Mouse (Mus musculus) C2C12 (cell line): ENCODE measurements around the gene Lrrc25. TPM values are rescaled to one million over a fixed set of nuclear protein-coding genes. Genes with fewer than 3 reads are reported as not detected.

Experiments
- H3K27me3 ChIP-seq: one replicate; pipeline ENCODE4 v1.6.1; 2011; ENCODE audit not compliant: control insufficient read depth, insufficient read depth, insufficient read length
- H3K36me3 ChIP-seq: one replicate; pipeline ENCODE4 v1.6.1; 2011; ENCODE audit not compliant: control insufficient read depth, insufficient read depth
- H3K4me3 ChIP-seq: one replicate; pipeline ENCODE4 v1.5.1; 2011; ENCODE audit warnings: mild to moderate bottlenecking, control low read depth; ENCODE audit not compliant: poor library complexity, insufficient read depth, severe bottlenecking
- H3K79me2 ChIP-seq: one replicate; pipeline ENCODE4 v1.6.1; 2011; ENCODE audit not compliant: control insufficient read depth, insufficient read depth
- H3K79me3 ChIP-seq: one replicate; pipeline ENCODE4 v1.6.1; 2011; ENCODE audit warnings: low read depth, control low read depth
- H3ac ChIP-seq: one replicate; pipeline ENCODE3; 2011; ENCODE audit warnings: low read depth; ENCODE audit not compliant: control insufficient read depth, insufficient read length
- CEBPB ChIP-seq: IDR thresholded peaks from one replicate; pipeline ENCODE4 v1.6.1; 2011; ENCODE audit warnings: low read depth, mild to moderate bottlenecking, control low read depth, moderate library complexity
- CTCF ChIP-seq: IDR thresholded peaks from one replicate; pipeline ENCODE4 v1.5.1; 2011; ENCODE audit not compliant: control insufficient read depth, insufficient read depth, insufficient read length
- FOSL1 ChIP-seq: IDR thresholded peaks from one replicate; pipeline ENCODE4 v1.8.0; 2011; ENCODE audit warnings: mild to moderate bottlenecking, low read length; ENCODE audit not compliant: poor library complexity, insufficient read depth, severe bottlenecking
- MAX ChIP-seq: IDR thresholded peaks from one replicate; pipeline ENCODE4 v1.6.1; 2011; ENCODE audit warnings: mild to moderate bottlenecking, control low read depth
- MYOD1 ChIP-seq: IDR thresholded peaks from one replicate; pipeline ENCODE4 v1.6.1; 2011; ENCODE audit warnings: low read depth; ENCODE audit not compliant: control insufficient read depth, insufficient read length
- MYOG ChIP-seq: IDR thresholded peaks from one replicate; pipeline ENCODE4 v1.6.1; 2011; ENCODE audit not compliant: control insufficient read depth, insufficient read length; ENCODE audit errors: extremely low read depth
- USF1 ChIP-seq: IDR thresholded peaks from one replicate; pipeline ENCODE4 v1.6.1; 2011; ENCODE audit warnings: low read depth, mild to moderate bottlenecking, control low read depth, moderate library complexity
- polyA plus RNA-seq: library from polyadenylated mRNA; unstranded; fragments of >200 nt; fragmentation: generic; extraction: Trizol; gene quantifications from one replicate; pipeline ENCODE4 v1.2.1, GENCODE M21; 2012; ENCODE audit warnings: missing spikeins

Gene Lrrc25
- polyA plus RNA-seq, 1 experiment, result not detected

DNA sequence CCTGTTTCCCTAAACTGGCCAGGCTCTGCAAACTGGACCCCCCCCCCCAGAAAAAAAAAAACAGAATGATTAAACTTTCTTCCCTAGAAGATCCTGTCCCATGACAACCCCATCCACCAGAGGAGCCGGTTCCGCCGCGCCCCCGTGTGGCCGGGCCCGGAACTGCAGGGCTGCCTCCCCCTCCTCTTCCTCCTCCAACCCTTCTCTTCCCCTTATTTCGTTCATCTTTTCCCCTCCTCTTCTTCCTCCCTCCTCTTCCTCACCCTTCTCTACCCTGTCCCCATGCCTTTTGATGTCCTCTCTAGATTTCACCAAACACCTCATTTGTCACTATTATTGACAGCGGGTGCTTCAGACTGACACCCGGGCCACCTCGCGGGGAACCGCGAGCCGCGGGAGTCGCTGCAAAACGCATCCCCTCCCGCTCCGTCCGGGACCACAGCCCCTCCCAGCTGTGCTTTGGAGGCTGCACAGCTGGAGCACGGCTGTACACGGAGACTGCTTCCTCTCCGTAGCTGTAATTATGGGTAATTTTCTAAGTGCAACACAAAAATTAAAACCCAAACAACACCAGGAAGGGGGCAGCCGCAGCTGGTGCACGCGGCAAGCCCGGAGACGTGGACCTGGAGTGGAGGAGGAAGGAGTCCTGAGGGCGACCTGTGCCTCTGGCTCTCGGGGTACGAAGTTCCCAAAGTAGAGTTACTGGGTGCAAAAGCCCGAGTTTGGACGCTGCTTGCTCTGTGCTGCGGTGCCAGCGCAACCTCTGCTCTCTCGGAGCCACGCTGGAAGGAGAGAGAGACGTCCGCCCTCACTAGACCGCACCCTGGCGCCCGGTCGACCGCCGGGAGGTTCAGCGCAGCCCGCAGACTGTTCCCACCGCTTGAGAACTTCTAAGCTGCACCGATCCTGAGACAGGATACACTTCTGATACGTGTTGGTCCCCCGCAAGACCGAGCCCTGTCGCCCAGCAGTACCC lies 4.9 kb upstream of the Lrrc25 start:
- Histone ChIP-seq H3K79me3 (peaks cover 13% of the 10 kb centered on the region), H3ac (peak overlapping the region; percentile 78), H3K79me2 (peaks cover 21% of the 10 kb centered on the region), H3K36me3 (no peaks in the 10 kb centered on the region), H3K4me3 (peak overlapping the region; percentile 28), H3K27me3 (no peaks in the 10 kb centered on the region)
- peak; percentile 10 for TF ChIP-seq MAX
- TF ChIP-seq CTCF, result peak; percentile 90
- no peak for TF ChIP-seq USF1

DNA sequence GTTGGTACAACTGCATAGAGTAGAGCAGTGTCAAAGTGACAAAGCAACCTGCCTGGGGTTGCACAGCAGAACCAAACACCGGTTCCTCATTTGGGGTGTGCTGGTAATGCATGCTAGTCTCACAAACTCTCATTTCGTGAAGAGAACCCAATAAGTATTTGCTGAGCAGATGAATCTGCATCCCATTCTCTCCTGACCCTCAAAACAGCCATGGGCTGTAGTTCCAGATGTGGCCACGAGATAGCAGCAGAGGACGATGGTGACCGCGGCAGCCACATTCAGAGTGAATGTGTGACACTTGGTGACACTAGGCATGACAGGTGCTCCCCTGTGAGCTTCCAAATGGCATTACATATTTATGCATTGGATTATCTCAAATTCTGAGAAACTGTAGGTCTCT lies 4.1 kb upstream of the Lrrc25 start:
- Histone ChIP-seq H3K79me3 (peaks cover 8% of the 10 kb centered on the region), H3K4me3 (peak overlapping the region; percentile 28), H3K27me3 (no peaks in the 10 kb centered on the region), H3ac (peak overlapping the region; percentile 78), H3K36me3 (no peaks in the 10 kb centered on the region), H3K79me2 (peaks cover 13% of the 10 kb centered on the region)
- no peak for TF ChIP-seq CEBPB
- peak; percentile 49 for TF ChIP-seq MYOD1
- no peak for TF ChIP-seq FOSL1
- no peak for TF ChIP-seq USF1
- peak; percentile 87 for TF ChIP-seq CTCF
- TF ChIP-seq MYOG, result no peak

DNA sequence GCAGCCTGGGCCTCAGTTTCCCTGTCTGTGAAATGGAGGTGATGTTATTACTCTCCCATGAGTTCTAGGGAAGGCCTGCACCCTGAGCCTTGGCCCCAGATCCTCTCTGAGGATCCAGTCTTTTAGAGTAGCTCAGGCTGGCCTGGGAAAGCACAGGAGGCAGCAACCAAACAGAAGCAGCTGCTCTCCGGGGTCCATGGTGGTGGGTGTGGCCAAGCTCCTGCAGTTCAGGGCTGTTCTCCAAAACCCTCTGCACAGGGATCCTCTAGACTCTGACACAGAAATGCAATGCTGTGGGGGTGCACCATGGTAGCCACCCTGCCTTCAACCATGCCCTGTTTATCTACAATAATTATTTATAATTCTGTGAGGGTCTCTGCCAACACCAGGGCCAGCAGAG lies 2.2 kb upstream of the Lrrc25 start:
- Histone ChIP-seq H3K36me3 (no peaks in the 10 kb centered on the region), H3K27me3 (no peaks in the 10 kb centered on the region), H3ac (no peak overlapping the region), H3K79me3 (no peaks in the 10 kb centered on the region), H3K79me2 (no peaks in the 10 kb centered on the region), H3K4me3 (no peak overlapping the region)
- no peak for TF ChIP-seq CTCF
- no peak for TF ChIP-seq CEBPB
- no peak for TF ChIP-seq MAX
- TF ChIP-seq MYOD1, result no peak
- TF ChIP-seq MYOG, result no peak
- no peak for TF ChIP-seq USF1
- TF ChIP-seq FOSL1, result no peak

DNA sequence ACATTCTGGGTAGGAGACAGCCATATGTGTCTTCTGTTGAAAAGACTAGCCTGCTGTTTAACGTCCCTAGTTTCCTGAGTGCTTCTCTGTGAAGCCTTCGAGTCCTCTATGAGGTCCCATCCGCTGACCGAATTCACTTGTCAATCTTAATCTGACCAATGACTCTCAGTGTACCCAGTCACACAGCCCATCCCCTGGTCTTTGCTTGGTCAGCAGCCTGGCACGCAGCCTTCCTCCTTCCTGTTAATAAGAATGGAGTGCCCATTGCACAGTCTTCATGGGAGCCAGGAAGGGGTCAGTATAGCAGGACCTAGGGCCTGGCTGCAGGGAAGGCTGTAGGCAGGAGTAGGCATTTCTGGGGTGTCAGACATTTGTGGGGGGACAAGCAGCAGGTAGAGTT lies 1.5 kb upstream of the Lrrc25 start:
- Histone ChIP-seq H3K79me3 (no peaks in the 10 kb centered on the region), H3K36me3 (no peaks in the 10 kb centered on the region), H3K79me2 (no peaks in the 10 kb centered on the region), H3K4me3 (no peak overlapping the region), H3ac (no peak overlapping the region), H3K27me3 (no peaks in the 10 kb centered on the region)
- TF ChIP-seq CTCF (no peak), CEBPB (no peak), MYOG (no peak), MYOD1 (no peak), FOSL1 (no peak), USF1 (no peak), MAX (no peak)

DNA sequence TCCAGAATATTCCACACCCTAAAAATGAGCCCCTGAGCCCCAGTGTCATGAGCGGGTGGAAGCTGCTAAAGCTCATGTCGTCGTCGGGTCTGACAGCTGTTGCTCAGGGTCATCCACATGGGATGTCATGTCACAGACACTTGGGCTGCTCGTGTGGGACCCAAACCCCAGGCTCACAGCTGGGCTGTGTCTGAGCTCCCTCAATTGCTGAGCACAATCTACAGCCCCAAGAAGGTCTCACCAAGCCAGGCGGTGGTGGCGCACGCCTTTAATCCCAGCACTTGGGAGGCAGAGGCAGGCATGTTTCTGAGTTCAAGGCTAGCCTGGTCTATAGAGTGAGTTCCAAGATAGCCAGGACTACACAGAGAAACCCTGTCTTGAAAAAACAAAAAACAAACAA lies 674 bp upstream of the Lrrc25 start:
- TF ChIP-seq CEBPB, result no peak
- TF ChIP-seq FOSL1, result no peak
- TF ChIP-seq CTCF, result no peak
- no peak for TF ChIP-seq MYOG
- TF ChIP-seq MYOD1, result no peak
- no peak for TF ChIP-seq USF1
- TF ChIP-seq MAX, result no peak
- Histone ChIP-seq H3K36me3 (no peaks in the 10 kb centered on the region), H3ac (no peak overlapping the region), H3K4me3 (no peak overlapping the region), H3K79me3 (no peaks in the 10 kb centered on the region), H3K27me3 (no peaks in the 10 kb centered on the region), H3K79me2 (no peaks in the 10 kb centered on the region)

DNA sequence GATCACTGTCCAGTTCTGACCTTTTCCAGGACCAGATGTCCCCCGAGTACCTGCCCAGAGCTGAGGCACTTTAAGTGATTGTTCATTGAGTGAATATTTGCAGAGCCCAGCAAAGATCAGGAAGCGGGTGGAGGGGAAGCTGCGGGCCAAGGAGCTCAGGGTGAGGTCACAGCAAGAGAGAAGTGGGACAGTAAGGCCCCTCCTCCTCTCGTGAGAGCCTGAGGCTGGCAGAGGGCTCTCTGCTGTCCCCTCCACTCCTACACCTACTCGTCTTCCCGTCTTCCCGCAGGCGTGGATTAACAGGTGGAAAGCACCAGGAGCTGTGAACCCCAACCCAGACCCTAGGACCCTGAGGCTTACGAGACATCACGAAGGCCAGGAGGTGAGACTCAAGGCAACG lies 690 bp downstream of the Lrrc25 start:
- Histone ChIP-seq H3K4me3 (no peak overlapping the region), H3K79me2 (no peaks in the 10 kb centered on the region)
- TF ChIP-seq USF1 (no peak), MAX (no peak), MYOG (no peak), CTCF (no peak), CEBPB (no peak), FOSL1 (no peak), MYOD1 (no peak)

More for the DNA sequence above, 690 bp downstream of the Lrrc25 start:
- Histone ChIP-seq H3K79me3 (no peaks in the 10 kb centered on the region), H3ac (no peak overlapping the region), H3K36me3 (no peaks in the 10 kb centered on the region), H3K27me3 (no peaks in the 10 kb centered on the region)
